Mouse (Mus musculus): ENCODE data around the gene Hoxa2. TPM values are rescaled to one million over a fixed set of nuclear protein-coding genes. Genes with fewer than 3 reads are reported as not detected.

The Hoxa2 gene
- total RNA-seq, 2 experiments from 2014 or later = 1.1 to 1.5 TPM

DNA sequence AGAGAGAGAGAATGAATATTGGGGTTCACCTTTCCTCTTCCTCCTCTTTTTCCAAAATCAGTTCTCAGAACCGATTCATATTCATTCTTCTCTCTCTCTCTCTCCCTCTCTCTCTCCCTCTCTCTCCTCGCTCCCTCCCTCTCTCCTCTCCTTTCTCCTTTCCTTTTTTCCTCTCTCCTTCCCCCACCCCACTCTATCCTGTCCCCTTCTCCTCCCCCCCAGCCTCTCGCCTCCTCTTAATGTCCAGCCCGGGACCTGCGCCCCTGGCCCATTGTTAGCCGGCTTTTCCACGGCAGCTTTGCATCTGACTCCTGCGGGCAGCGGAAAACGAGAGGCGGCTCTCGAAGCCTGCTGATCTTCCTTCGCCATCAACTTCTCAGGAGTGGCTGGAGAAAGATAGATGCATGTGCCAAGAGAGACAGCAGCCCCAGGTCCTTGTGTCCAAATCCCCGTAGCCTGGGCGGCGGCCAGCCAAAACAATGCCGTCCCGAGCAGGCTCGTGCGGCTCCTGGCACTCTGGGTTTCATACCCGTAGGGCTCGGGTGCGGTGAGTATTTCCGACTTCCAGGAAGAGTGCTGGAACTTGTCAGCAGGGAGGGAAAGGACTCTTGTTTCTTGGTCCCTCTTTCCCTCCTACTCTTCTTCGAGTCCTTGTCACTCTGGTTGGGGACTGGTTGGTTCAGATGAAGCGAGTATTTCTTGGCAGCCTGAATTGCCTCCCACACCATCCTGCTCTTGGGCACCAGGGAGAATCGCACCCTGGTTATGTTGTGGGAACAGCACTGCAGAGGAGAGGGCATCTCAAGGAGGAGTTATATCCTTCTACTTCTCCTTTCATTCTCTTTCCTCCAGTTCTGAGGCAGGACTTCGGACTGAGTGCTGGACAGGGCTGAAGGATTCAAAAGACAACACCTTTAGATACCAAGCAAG is 1.1 kb upstream of the Hoxa2 start:
- DNase-seq (ENCODE audit: low spot score in 2 of 2) = no peak

DNA sequence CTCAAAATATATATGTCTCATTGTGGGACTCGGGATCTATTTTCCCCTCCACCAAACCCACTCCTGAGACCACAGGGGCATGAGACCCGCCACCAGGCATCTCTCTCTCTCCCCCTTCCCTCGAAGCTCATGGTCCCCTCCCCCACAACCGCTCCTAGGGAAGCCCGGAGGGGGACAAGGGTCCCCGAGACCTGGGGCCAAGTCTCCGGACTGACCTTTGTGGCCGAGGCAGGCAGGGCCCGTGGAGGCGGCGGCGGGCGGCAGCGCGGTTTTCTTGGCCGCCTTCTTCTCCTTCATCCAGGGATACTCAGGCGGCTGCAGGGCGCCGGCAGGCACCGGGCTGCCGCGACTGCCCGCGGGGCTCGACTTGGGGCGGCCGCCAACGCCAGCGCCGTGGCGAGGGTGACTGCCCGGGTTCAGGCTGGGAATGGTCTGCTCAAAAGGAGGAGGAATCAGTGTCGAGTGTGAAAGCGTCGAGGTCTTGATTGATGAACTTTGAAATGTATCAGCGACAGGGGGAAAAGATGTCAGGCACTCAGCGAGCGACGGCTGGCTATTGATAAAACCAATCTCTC is 493 bp downstream of the Hoxa2 start:
- no peak for DNase-seq (ENCODE audit: low spot score in 2 of 2)

DNA sequence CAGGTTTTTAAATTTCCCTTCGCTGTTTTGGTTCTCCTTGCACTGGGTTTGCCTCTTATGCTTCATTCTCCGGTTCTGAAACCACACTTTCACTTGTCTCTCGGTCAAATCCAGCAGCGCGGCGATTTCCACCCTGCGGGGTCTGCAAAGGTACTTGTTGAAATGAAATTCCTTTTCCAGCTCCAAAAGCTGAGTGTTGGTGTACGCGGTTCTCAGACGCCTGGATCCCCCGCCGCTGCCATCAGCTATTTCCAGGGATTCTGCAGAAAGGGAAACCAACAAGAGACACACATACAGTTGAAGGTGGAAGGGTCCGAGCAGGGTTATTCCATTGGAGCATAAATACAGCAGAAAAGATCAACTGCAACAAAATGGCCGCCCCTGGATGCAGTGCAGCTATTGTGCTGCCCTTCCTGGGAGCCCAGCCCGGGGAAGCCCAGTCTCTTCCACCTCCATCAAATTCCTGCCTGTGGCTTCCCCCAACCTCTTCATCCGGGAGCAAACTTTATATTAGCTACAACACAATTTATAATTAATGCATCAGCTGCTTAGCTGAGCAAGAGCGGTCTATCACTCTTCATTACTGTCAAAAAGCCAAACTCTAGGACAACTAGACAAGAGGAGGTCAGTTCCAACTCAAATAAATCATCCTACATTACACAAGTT is 1.1 kb downstream of the Hoxa2 start:
- no peak for DNase-seq (ENCODE audit: low spot score in 2 of 2)

DNA sequence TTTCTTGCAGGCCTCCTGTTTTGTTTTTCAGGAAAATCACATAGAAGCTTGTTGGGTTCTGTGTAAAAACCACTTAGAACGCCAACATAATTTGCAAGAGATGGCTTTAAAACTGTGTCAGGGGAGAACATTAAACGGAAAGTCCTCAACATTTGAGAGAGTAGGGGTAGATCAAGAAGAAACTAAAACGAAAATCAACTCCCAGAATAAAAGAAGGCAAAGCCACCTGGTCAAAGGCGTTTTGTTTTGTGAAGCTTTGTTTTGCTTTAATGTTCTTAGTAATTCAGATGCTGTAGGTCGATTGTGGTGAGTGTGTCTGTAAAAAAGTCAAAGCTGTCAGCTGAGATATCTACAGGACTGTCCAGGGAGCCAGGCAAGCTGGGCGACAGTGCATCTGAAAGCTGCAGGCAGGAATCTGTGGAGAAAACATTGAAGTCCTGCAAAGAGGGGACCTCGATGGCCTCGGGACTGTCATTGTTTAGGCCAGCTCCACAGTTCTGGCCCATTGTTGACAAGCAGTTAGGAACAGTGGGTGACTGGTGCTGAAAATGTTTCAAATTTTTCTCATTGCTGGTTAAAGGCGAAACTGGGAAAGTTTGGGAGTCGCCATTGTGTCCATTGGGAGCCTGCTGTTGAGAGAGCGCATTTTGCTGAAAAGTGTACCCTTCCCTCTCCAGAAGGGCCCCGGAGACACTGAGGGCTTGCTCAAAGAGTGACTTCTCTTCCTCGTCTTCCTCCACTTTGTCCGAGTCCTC is 1.8 kb downstream of the Hoxa2 start:
- DNase-seq (ENCODE audit: low spot score in 2 of 2) = no peak

DNA sequence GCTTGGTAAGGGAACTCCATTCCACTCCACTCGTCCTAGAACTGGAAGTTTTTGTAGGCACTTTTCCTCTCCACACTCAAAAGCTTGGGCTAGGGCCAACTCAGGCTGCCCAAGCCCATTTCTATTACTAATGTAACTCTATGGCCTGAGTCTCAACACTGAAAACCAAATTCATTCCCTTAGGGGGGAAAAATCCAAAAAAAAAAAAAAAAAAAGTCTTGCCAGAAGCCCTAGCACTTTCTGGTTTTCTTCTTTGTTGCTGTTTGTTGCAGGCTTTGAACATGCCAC is 2.6 kb downstream of the Hoxa2 start:
- no peak for DNase-seq (ENCODE audit: low spot score in 2 of 2)

- DNase-seq (ENCODE audit: low spot score in 2 of 2) = no peak
Measured at GRCm38 (mm10) chr6:52161336-52162092, 3.1 kb downstream of the Hoxa2 start.

DNA sequence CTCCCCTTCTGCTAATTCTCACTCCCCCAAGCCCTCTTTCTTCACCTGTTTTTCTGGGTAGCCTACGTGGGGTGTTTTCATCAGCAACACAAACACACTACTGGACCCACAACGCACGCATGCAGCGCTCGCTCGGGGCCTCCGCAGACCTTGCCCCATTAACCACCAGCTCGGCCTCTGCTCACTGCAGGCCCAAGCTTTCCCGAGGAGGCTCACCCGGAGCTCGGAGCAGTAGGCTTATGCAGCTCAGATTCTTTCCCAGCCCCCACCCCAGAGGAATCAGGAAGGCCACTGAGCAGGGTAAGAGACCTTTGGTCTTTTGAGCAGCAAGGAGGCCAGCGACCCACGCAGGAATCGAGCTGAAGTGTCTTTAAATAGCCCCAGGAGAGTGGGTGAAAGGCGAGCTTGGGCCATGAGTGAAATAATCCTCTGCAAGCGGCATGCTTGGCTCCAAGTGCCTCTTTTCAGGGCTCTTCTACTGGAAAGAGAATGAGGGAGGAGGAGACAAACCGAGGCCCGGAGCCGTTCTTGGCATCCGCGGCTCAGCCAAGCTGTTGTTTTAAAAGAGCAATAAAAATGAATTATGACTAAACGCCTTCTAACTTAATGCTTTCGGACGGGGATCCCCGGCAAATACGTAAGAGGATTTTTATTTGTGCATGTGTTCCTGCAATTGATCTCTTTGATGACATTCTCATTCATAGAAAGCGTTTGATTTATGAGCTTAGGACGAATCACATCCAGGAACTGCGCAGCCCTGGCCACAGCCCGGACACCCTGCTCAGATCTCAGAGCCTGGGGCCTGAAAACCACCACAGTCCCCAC is 3.9 kb downstream of the Hoxa2 start:
- no peak for DNase-seq (ENCODE audit: low spot score in 2 of 2)

- no peak for DNase-seq (ENCODE audit: low spot score in 2 of 2)
Measured at GRCm38 (mm10) chr6:52159979-52160378, 4.7 kb downstream of the Hoxa2 start.

GRCm38 (mm10) chr6:52159164-52159761 is 5.4 kb downstream of the Hoxa2 start:
- no peak for DNase-seq (ENCODE audit: low spot score in 2 of 2)

DNA sequence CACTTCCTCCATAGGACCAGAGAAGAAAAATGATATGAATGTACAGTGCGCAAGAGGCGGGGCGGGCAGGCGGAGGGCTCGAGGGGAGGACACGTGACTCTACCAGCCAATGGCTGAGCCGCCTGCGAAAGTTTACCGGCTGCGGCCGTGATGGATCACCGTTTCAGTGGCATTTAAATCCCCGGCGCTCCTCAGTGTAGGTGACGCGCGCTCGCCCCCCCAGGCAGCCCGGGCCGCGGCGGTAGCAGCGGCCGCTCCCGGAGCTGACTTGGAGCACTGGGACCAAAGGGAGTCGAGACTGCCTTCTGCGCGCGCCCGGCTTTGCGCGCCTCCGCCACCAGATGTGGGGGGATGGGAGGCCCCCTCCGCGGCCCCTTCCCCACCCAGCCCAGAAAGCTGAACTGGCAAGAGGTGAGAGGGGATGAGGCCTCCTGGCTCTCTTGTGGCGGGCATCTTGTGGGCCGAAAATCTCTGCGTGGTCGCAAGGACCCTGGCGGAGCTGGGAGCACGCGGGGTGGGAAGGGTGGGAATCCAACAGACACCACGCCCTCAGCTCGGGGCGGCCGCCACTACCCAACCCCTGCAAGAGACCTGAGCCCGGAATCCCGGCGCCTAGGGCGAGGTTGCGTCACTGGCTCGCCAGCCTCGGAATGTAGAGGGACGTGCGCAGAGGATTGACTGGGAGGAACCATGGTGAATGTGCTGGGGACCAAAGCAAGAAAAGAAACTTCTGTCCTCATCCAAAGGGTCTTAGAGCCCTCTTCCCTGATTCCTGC is 6.2 kb downstream of the Hoxa2 start, which contains the start of gene Hoxa1:
TSS of gene Hoxa1 (minus strand) at position 42 of the 776 bp plus-strand sequence.
- DNase-seq (ENCODE audit: low spot score in 2 of 2) = peak; percentile 41 to 71

GRCm38 (mm10) chr6:52157466-52158275 is 7.0 kb downstream of the Hoxa2 start:
- DNase-seq (ENCODE audit: low spot score in 2 of 2) = no peak

- DNase-seq (ENCODE audit: low spot score in 2 of 2) = no peak
Measured at GRCm38 (mm10) chr6:52156551-52157200, 8.0 kb downstream of the Hoxa2 start.

GRCm38 (mm10) chr6:52155471-52155870 is 9.2 kb downstream of the Hoxa2 start:
- DNase-seq (ENCODE audit: low spot score in 2 of 2) = no peak

- no peak for DNase-seq (ENCODE audit: low spot score in 2 of 2)
Measured at GRCm38 (mm10) chr6:52154044-52154443, 10.6 kb downstream of the Hoxa2 start.

DNA sequence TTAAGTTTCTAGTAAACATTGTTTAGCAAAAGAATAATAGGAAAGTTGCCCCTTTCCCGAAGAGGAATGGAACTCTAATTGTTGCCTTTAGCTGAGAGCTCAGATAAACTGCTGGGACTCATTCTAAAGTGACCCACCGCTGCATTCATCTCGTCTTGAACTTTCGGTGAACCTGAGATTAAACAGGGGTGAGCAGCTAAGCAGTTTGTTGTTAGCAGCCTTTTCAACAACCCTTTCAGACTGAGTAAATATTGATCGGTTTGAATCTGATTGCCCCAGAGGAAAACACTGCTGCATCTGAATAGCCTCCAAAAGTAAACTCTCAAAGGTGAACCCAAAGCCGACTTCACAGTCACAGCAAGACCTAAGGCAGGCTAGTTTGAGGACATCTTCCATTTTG is 11.4 kb downstream of the Hoxa2 start:
- no peak for DNase-seq (ENCODE audit: low spot score in 2 of 2)

DNA sequence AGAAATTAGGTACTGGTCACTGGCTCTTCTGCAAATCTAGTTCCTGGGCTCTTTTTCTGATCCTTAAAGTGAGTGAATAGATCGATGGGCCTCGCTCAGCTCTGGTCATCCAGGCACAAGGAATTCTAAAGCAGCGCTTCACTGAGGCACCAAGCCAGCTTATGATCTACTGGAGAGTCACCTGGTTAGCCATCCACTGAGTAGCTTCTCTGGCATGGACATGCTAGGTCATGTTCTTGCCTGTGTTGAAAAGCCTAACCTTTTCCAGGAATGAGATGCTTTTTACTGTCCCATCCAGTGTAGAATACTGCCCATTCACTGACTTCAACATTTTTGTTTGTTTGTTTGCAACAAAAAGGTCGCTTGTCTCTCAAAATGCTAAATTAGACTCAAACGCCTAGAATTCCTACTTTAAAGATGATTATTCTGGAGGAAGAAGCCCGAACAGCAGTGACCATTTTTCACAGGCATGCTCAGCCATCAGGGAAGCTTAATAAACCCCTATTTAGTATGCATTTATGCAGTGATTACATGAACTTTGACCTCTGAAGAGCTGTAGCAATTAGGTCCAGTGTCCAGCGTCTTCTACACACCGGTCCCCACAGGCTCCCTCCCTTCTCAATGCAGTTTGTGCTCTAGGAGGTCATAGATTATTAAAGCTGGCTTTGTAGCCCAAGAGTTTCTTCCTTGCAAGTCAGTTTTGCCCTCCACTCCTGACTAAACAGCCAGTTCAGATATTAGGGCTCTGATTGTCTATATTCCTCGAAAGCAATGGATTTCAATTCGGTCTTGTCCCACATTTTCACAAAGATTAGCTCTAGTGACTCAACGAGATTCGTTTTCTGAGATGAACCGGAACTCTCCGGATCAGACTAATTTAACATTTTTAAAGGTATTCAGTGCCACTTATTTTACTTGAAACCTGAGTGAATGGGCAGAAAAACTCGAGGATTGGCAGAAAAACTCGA is 12.1 kb downstream of the Hoxa2 start:
- DNase-seq (ENCODE audit: low spot score in 2 of 2) = no peak

All from gastrocnemius, postnatal 4 days (tissue).